Mouse (Mus musculus) G1E (cell line): ENCODE measurements around the gene Bbs12.

ENCODE experiments used
- CTCF ChIP-seq: IDR thresholded peaks from 2 replicates; pipeline ENCODE4 v1.5.1; 2012; ENCODE audit warnings: low read depth, low read length, inconsistent platforms, mixed read lengths
- GATA1 ChIP-seq: IDR thresholded peaks from 2 replicates; pipeline ENCODE4 v1.6.1; 2012; ENCODE audit warnings: borderline replicate concordance, low read length, inconsistent platforms, mixed read lengths
- GATA2 ChIP-seq: IDR thresholded peaks from 2 replicates; pipeline ENCODE4 v1.6.1; 2012; ENCODE audit warnings: low read depth, low read length, inconsistent platforms, borderline replicate concordance
- TAL1 ChIP-seq: conservative IDR thresholded peaks from 2 replicates; pipeline ENCODE4 v1.6.1; 2012; ENCODE audit warnings: low read depth, low read length, inconsistent platforms, mixed read lengths

- peak; percentile 35; the same call in 1 of the 2 replicates for TF ChIP-seq CTCF
- TF ChIP-seq GATA1, result no peak
- TF ChIP-seq GATA2, result no peak
- TF ChIP-seq TAL1, result no peak
These were observed 28.8 kb downstream of the Bbs12 start for GRCm38 (mm10) chr3:37341110-37341509.
